Mouse (Mus musculus): ENCODE results near the gene Scyl1.
"Not testable (repeated sequence)": the region's sequence is repeated elsewhere in the genome, so short reads cannot be mapped to it uniquely, and the experiment has no call there.

Gene Scyl1

DNA sequence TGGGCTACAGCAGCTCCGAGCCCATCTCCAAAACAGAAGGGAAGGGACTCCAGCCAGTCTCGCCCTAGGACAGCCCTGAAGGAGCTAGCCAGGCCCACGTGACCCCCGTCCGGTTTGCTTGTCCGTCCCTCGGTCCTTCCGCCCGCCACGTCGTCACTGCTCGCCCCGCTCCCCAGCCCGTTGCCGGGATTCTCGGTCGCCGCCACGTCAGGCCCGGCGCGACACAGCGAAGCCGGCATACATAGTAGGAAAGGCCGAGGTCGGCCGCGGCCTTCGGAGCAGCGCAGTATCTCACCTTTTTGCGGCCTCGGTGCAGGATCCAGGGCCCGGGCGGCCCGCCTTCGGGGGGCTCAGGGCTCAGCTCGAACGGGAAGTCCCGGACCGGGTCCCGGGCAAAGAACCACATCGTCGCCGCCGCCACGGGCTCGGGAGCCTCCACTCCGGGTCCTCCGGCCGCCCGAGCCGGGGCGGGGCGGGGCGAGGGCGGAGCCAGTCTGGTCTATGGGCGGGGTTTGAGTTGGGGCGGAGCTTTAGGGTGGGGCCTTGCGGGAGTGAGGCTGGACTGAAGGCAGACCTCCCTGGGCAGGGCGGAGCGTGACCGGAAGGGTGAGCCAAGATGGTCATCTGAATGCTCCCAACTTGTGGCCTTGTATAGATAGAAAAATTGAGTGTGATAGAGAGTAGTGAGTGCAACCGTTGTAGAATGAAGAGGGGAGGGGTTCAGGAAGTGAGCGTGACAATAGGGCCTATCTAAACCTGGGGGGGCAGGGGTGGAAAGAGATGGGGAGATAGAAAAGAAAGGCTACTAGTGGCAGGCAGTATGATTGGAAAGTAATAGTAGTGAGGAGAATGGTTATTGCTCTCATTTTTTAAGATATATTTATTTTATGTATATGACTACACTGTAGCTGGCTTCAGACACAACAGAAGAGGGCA, at the start of gene Scyl1:
Gene Scyl1 (minus strand): TSS at position 495 of the 936 bp plus-strand sequence.
- DNase-seq (ENCODE audit: low spot score), result peak; percentile 96

DNA sequence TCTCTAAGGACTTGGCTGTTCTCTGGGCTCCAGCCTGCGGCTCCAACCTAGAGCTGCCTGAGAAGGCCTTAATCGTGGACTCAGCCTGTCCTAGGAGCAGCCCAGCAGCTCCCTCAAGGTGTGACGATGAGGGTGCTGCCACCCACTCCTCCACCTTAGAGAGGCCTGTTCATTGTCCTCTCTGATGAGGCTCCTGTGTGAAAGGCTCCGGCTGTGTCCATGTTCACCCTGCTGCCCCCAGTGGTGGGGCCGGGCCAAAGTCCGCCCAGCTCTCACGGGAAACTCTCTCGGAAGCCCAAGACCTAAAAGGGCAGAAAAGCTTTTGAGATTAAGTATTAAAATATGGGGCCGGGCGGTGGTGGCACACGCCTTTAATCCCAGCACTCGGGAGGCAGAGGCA, 48.3 kb upstream of the Scyl1 start:
- no peak for DNase-seq (ENCODE audit: low spot score)

DNA sequence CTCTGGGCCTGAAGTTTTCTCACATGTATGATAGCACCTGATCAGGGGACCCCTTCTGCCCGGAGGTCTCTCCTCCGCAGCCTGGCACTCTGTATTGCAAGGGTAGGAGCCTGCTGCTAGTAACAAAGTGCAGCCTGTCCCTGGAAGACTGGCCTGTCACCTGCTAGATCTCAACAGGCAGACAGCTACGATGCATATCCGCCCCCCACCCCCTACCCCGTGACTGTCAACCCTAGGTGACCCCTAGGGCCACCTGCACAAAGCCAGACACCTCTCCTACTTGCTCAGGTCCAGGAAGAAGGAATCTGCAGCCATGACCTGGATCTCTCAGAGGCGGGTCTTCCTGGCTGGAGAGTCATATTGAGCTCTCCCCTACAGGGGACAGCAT, 47.4 kb upstream of the Scyl1 start:
- no peak for DNase-seq (ENCODE audit: low spot score)

DNA sequence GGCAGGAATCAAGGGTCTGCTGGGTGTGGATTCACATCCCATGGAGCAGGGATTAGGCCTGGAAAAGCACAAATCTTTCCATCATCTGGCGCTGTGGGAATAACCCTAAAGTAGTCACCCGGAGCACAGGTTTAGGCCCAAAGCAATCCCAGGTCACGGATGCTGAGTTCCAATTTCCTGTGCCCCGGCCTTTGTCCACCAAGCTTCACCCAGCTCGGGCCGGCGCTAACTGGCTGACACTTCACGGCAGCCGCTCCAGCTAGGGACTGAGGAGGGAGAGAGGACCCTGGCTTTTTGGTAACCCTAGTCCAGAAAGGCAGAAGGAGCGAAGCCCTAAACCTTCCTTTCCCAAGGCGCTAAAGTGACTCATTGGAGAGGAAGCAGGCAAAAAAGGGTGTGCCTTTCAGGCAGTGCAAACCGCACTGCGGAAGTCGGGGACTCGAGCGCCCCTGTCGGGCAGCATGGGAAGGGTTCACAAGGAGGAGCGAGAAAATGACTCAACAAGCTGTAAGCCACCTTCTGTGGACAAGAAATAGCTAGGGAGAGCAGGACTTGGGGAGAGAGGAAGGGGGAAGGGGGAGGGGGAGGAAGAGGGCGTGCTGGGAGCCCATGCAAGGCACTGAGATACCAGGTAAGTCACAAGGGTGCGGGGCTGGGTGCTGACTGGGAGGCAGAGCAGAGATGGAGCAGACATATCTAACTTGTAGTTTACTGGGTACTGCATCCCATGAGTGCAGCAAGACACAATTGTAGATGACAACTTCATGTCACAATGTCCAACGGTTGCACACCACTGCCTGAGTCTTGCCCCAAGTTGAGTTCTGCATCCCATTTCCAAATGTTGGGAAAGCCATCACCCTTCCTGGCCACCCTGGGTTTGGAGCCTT, 46.7 kb upstream of the Scyl1 start:
- peak; percentile 93 for DNase-seq (ENCODE audit: low spot score)

DNA sequence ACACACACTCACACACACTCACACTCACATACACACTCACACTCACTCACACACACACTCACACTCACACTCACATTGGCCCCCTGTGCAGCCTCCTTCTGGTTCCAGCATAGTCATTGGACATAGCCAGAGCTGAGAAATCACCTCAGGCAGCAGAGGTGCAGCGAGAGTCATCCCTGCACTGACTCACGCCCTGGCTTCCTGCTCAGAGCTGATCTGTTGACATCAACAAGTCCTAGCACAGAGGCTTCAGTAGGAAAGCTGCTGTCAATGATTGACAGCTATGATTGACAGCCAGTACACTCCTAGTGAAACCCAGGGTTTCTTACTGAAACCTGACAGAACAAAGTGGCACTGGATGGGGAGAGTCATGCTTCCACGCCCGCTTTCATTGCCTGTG, 44.7 kb upstream of the Scyl1 start:
- DNase-seq (ENCODE audit: low spot score), result peak; percentile 61

DNA sequence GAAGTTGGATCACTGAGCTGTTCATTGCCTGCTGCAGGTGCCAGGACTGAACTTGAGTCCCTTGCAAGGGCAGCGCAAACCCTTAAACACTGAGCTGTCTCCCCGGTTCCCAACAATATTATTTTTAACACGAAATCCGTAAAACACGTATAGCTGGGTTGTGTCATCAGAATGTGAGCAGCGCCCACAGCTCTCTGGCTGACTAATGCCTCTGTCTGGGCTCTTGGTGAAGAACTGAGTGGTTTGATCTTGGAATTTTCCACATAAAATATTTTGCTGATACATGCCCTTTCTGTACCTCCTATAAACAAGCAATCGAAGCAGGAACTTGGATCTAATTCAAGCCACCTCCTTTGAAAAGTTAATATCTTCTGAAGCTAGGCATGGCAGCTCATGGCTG, 43.8 kb upstream of the Scyl1 start:
- no peak for DNase-seq (ENCODE audit: low spot score)

DNA sequence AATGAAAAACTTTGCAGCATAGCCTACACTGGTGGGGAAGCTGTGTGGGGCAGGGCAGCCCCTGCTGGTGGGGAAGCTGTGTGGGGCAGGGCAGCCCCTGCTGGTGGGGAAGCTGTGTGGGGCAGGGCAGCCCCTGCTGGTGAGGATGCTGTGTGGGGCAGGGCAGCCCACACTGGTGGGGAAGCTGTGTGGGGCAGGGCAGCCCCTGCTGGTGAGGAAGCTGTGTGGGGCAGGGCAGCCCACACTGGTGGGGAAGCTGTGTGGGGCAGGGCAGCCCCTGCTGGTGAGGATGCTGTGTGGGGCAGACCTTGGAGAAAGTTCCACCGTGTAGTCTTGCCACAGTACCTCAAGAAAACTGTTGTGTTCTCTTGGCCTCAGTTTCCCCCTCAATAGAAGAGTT, 42.8 kb upstream of the Scyl1 start:
- DNase-seq (ENCODE audit: low spot score), result not testable (repeated sequence)

DNA sequence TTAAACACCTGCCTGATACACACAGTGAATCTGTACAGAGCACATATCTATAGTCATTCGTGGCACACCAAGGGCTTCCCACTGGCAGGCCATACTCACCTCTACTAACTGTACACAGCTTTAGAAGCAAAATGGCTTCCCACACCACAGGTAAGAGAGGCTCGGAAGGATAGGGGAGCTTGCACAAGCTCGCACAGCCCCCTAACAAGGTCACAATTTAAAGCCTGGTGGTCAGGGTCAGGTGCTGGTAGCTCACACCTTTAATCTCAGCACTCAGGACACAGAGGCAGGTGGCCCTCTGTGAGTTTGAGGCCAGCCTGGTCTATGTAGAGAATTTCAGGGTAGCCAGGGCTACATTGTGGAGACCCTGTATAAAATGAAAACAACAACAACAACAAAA, 42.3 kb upstream of the Scyl1 start:
- no peak for DNase-seq (ENCODE audit: low spot score)

DNA sequence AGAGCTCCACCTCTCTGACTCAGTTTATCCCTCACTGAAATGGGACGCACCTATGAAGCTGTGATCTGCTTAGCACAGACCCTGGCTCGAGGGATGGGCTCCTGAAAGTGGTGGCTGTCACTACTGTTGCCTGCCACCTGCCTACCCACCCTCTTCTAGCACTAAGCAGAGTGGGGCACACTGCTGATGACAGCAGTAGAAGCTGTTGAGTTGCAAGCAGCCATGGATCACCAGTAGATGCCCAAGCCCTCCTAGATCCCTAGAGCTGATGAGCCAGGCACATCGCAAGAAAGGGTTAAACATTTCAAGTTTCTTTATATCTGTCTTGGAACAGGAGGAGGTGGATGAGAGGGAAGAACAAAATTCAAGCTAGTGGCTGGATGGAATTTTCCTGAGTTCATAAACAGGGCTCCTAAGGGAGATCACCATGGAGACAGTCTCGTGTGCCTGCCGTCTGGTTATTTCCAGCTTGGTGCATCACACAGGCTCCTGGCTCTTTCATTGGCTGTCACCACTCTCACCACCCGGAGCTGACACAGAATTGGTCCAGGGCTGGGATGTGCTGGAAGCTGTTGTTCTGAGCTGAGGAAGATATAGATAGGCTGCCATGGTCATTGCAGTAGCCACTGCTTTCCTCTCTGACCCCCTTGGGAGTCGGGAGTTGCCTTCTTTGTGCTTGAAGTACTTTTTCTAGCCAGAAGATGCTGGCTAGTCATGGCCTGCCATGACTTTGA, 40.7 kb upstream of the Scyl1 start:
- peak; percentile 54 for DNase-seq (ENCODE audit: low spot score)

DNA sequence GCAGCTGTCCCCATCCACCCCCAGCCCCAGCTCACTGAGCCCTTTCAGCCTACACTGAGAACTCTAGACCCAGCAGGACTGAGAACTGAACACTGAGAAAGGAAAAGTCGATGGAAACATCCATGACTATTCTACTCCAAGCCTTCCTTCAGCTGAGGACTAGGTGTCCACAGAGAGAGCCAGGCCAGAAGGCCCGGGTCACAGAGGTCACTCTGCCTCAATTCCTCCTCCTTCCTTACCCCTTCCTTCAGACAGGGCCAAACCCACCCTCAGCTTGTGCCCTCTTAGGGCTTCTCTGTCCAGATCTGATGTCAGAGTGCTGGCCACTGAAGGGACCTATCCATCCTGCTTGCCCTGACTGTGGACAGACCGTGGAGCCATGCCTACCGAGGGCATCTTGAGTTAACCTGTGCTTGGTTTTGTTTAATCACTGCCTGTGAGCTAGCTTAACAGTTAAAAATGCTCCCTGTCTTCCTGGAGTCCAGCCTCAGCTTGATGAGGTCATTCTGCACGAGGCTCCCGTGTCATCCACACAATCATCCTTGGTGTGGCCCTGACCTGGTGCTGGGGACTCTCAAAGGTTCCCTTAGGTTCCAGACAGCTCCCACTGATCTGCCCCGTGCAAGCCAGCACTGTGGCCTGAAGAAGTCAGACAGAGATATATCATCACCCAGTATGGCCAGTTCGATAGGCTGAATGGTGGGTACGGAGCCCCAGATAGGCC, 39.8 kb upstream of the Scyl1 start:
- no peak for DNase-seq (ENCODE audit: low spot score)

DNA sequence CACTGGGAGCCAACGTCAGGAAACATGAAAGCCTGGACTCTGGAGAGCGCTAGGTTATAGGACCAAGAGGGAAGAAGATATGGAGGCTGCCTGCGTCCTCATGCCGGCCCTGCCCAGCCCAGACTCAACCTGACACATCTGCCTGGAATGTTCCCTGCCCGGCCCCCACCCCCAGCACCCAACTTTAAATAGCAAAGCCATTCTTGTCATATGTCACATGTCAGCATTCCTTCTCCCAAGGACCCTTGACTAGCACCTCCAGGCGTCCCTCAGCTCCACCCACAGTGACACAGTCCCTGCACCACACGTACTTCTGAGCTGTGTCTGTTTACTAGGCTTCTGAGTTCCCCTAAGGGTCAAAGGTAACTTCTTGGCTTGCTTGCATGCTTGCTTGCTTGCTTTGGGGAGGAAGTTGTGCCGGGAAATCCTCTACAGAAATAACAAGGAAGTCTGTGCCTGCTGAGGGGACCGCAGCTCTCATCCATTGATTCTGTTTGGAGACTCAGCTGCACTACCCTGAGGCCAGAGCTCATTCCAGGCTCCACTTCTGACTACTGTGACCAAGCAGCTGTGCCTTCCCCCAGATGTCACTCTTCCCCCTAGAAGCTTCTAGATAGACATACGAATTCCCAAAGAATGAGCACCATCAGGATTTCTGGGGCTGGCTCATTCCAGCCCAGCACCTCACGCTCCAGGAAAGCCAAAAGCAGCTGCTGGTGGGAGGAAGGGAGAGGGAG, 39.1 kb upstream of the Scyl1 start:
- DNase-seq (ENCODE audit: low spot score), result peak; percentile 47

DNA sequence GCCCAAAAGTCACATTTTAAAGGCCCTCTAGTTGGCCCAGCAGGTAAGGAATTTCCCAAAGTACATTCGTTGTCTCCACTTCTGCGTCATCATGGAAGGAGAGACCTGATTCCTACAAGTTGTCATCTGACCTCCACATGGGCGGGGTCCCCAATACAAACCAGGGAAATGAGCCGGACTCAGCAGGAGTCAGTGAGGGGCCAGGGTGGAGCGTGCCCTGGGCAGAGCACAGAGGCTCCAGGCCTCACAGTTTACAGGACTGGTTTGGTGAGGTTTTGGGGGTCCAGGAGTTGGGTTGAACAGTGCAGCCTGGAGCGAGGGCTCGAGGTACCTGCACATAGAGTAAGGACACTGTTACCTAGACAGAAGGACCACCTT, 38.5 kb upstream of the Scyl1 start:
- DNase-seq (ENCODE audit: low spot score), result no peak

DNA sequence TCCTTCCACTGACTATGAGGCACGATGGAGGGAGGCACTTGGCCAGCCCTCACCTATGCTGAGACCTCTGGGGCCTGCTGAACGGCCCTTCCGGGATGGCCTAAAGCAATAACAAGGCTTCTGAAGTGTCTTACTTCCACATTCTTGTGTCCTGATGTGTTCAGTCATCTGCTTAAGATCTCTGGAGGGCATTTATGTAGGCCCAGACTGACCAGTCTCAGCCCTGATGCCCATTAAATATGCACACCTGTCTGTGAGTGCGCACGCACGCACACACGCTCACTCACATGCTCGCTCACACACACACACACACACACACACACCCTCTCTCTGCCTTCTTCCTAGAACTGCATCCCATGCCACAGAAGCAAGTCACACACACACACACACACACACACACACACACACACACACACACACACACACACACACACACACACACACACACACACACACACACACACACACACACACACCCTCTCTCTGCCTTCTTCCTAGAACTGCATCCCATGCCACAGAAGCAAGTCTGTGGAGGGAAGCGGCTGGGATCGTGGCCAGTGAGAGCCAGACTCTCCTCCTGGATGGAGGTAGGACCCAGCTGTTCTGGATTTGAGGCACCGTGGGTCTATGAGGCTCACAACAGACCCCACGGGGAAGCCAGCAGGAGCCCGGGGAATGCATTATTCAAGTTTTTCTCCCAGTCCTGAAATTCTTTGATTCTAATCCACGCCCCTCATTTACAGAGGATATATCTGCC, 37.9 kb upstream of the Scyl1 start:
- no peak for DNase-seq (ENCODE audit: low spot score)

DNA sequence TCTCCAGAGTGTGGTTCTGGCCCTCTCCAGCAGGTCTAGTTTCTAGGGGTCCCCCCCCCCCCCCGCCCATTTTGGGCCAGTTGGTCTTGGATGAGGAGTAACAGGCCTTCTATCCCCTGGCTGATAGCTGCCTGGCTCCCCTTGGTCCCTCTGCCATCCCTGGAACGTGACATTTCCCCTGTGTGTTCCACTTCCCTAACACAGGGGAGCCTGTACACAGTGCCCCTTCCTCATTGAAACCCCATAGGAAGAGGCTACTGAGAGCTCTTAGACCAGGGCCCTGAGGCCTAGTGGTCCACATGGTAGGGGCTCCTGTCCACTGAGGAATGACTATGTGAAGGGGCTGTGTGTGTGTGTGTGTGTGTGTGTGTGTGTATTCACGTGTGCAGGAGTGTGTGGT, 36.5 kb upstream of the Scyl1 start:
- DNase-seq (ENCODE audit: low spot score), result no peak

DNA sequence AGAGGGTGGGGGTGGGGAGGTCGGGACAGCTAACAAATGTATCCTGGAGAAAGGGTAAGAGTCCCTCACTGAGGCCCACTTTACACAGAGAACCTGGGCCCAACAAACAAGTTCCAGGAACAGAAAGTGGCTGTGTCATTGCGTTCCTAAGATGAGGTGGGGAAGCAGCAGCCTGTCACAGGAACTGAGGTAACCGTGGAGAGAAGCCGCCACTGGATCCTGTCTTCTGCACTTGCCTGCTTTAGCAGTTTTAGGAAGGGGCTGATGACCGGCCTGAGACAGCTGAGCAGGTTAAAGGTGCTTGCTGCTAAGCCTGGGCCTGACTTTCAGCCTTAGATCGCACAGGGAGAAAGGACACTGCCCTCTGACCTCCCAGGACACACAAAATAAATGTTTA, 35.6 kb upstream of the Scyl1 start:
- no peak for DNase-seq (ENCODE audit: low spot score)

DNA sequence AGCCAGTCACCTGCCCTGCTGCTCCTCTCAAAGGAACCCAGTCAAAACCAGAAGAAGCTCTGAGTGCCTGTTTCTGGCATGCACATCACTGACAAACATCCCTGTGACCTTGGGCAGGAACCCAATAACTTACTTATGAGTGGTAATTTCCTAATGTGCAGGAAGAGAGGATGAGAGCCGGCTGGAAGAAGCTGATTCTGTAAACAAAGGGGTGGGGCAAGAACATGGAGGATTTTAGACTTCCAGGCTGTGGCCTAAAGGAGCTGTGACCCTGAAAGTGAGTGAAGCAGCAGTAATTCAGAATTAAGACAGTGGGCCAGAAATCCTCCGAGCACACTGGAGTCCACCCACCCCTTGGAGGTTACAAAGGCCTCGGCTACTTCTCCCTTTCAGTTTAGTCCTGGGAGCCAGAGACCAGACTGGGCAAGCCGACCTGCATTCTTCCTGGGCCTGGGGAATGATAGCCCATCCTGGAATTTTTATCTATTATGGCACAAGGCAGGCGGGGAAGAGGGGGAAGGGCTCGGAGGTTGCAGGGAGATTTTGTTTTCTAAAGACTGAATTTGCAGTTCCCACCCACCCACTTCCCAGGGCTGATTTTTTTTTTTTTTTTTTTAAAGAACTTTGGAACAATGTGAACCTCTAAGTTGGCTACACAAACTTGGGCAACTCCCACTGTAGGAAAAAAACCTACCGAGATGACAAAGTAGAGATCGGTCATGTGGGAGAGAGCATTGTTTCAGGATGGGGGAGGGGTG, 35.0 kb upstream of the Scyl1 start:
- no peak for DNase-seq (ENCODE audit: low spot score)

DNA sequence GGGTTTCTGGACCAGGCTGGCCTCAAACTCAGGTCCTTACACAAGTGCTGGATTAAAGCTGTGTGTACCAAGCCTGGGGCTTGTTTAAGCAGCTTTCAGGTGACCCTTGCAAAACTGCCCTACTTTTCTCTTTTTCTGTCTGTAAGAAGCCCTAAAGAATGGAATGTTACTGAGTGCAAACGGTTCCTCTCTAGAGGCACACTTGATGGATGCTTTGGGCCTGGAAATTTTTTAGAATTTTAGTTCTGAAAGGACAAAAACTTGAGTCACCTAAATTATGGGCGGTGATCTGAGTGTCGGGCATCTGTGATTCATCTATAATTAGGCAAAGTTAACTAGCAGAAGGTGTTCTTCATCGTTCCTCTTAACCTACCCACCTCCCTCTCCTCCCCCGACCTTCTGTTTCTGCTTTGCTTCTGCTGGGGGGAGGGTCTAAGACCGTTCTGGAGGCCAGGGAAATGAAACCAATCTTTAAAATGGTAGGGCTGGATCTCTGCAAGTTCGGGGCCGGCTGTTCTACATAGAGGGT, 33.2 kb upstream of the Scyl1 start:
- DNase-seq (ENCODE audit: low spot score), result no peak

DNA sequence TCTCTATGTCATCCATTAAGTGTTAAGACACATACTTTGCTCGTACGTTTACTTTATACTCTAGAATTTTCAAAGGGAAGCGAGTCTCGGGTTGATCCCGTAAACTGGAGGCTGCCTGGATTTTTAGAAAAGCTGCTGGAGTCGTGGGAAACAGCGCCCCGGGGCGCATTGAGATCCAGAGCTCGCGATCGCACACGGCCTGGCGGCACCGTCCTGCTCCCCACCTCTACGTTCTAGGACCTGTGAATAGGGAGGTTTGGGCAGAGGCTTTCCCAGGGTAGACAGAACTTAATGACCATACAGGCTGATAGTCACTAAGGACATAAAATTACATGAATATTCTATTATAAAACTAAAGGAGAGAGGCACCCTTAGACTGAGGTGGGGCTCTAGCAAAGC, 32.7 kb upstream of the Scyl1 start:
- DNase-seq (ENCODE audit: low spot score), result no peak

Data from urinary bladder, postnatal 14 days (tissue).